Mouse (Mus musculus): Measurements from ENCODE around the gene Acp7.
A peak's percentile ranks its signal among the peaks of the same experiment; 100 is the strongest.

Acp7 gene

GRCm38 (mm10) chr7:28575597-28575996 lies 55.5 kb downstream of the Acp7 start:
- no peak for DNase-seq

DNA sequence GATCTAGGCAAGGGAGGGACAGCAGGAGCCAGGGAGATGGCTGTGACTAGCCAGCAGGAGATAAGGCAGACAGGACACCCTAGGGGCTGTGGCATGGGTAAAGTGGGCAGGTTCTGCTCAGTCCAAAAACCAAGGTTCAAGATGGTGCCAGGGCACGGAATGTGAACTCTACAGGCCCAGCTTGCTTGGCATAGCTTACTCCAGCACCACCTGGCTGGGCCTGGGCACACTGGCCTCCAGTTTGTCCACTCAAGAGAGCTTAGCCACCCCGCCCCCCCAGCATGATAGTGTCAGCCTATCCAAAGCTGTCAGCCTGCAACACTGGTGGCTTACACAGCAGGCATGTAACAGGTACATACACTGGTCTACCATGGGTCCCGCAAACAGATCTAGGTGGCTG lies 57.9 kb downstream of the Acp7 start:
- no peak for DNase-seq

DNA sequence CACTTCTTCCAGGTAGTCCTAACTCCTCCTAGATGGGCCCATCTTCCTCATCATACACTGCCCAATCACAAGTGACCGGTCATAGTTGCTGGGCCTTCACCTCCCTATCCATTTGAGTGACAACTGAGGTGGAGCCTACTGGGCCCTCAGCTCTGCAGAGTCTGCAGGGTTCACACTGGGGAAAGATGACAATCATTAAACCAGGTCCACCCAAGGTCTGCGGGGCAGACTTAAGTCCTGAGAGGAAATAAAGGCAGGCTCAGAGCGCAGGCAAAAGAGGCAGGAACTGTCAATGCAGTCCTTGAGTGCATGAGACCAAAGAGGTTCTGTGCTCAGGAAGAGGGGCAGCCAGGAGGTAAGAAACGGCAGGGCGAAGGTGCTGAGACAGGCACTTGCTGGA lies 58.4 kb downstream of the Acp7 start:
- no peak for DNase-seq

- DNase-seq: no peak
Observed at GRCm38 (mm10) chr7:28570982-28571682, 60.0 kb downstream of the Acp7 start.

GRCm38 (mm10) chr7:28570291-28570981 lies 60.7 kb downstream of the Acp7 start:
- no peak for DNase-seq

DNA sequence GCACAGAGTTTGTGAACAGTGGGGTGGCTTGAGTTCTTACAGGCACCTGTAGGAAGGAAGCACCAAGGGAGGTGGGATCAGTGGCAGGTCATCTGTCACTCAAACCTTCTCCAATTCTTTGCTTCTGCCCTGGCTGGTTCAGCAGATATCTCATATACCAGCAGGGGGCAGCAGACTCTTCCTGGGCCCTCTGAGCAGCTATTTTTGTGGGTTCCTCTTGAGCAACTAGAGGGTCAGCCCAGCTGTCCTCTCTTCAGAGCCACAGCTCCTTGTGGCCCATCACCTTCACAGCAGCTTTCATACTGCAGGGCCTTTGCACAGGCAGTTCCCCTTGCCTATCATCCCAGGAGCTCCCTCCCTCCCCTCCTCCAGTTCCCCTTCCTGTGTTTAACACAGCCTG lies 62.9 kb downstream of the Acp7 start:
- DNase-seq: peak; percentile 75

DNA sequence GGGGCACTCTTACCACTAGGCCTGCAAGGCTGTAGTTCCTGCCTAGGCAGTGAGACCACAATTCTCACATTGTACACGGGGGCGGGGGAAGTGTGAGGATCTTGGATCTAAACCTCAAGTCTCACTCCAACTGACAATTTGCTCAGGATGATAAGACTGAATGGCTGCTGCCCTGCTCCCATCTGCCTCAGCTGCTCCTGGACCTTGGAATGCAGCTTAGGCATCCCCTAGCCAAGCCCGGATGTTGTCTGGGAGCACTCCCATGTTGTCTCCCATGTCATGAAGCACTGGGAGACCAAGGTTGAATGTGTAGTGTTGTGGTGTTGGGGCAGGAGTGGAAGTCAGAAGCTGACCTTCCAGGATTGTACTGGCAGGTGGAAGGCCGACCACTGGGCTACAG lies 63.6 kb downstream of the Acp7 start:
- DNase-seq: no peak

- no peak for DNase-seq
Observed at GRCm38 (mm10) chr7:28565407-28565806, 65.7 kb downstream of the Acp7 start.

DNA sequence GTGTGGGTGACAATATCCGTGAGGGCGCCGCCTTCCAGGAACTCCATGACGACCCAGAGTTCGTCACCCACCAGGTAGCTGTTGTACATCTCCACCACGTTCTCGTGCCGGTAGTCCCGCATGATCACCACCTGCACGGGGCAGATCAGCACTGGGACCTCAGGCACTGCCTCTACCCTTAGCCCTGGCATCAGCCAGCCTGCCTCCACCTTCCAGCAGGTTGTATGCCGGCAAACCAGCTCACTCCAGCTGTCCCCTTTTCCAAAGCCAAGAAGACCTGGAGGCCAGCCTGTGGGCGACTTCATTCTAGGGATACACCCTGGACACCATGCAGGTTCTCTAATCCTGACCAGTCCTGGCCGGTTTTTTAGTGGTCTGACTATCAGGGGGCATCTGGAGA lies 68.2 kb downstream of the Acp7 start:
- no peak for DNase-seq

DNA sequence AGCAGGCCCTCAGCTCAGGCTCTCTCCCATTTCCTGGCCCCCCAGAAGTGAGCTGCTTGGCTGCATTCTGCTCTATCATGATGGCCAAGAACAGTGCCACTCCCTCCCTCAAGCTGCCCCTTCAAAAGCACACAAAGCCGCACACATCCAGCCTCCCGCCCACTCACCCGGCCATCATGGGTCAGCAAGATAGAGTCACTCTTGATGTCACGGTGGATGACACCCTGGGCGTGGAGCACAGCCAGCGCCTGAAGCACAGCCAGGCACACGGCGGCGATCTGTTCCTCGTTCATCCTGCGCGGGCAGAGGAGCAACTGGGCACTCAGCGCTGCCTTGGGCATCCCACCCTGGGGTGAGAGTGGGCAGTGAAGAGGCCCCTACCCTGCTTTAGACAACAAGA lies 68.8 kb downstream of the Acp7 start:
- no peak for DNase-seq

DNA sequence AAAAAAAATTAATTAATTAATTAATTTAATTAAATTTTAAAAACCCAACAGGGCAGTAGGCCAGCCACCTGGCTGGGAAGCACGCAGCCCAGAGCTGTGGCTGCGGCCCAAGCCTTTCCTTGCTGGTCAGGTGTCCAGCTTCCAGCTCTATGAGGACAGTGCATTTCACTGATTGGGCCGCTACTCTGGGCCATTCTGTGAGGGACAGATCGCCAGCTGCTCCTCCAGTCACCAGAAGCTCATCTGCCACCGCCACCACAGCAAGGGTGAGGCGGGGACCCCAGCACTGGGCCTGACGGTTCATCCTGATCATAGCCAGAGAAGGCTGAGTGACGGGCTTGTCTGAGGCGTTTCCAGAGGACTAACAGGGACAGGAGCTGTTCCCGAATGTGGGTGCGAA lies 69.2 kb downstream of the Acp7 start:
- DNase-seq: no peak

- no peak for DNase-seq
Observed at GRCm38 (mm10) chr7:28560856-28561255, 70.3 kb downstream of the Acp7 start.

DNA sequence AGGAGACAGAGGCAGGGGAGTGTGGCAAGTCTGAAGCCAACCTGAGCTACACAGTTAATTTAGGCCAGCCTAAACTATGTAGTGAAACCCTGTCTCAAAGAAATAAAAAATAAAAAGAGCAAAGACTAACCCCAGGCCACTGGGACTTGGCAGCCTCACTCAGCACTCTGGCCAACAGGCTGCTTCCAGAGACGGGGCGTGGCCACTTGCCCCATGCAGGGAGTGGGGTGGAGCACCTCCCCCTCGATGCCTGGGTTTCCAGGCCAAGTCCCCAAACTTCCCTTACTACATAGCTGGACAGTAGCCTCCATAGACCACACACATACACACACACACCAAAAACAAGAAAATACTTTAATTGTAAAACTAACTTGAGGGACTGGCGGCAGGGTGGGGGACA lies 72.6 kb downstream of the Acp7 start:
- no peak for DNase-seq

DNA sequence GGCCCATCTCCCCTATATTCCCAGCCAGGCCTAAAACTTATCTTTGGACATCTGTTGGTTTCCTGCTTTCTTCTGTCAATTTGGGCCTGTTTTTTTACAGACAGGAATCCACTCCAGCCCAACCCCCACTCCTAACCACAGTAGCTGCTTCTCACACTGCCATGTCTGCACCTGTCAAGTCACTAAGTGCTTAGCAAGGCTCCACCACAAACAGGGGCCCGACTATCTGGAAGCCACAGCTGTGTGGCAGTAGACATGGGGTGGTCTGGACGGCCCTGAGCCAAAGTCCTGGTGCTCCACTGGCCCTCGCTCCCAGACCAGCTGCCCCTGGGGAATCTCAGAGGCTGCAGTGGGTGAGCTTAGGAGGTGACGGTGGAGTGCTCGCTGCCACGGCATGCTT lies 73.4 kb downstream of the Acp7 start:
- DNase-seq: no peak

Measured in embryo, embryonic 11 days (tissue).